Mouse (Mus musculus): ENCODE measurements around the gene Antxr1.

The Antxr1 gene

GRCm38 (mm10) chr6:87287251-87287650 lies 48.4 kb downstream of the Antxr1 start:
- DNase-seq = no peak

GRCm38 (mm10) chr6:87285365-87285749 lies 50.3 kb downstream of the Antxr1 start:
- DNase-seq = no peak

- no peak for DNase-seq
Measured at GRCm38 (mm10) chr6:87284716-87285364, 50.8 kb downstream of the Antxr1 start.

- DNase-seq = no peak
Measured at GRCm38 (mm10) chr6:87282346-87282781, 53.3 kb downstream of the Antxr1 start.

DNA sequence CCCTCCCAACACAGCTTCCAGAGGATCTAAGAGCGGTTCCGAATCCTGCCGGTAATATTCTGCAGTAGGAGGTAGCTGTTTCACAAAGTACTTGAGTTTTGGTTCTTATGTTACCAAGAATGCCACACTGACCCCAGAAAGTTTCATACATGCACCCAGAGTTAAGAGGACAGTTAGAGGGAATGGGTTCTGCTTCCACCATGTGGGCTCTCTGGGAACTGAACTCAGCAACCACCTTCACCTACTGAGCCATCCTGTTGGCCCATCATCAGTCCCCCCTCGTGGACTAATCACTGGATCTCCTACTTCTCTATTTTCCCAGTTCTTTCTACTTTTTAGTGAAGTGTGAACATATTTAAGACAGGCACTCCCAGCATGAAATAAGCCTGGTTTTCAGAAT lies 53.9 kb downstream of the Antxr1 start:
- no peak for DNase-seq

GRCm38 (mm10) chr6:87278151-87278550 lies 57.5 kb downstream of the Antxr1 start:
- no peak for DNase-seq

GRCm38 (mm10) chr6:87277527-87277926 lies 58.1 kb downstream of the Antxr1 start:
- no peak for DNase-seq

DNA sequence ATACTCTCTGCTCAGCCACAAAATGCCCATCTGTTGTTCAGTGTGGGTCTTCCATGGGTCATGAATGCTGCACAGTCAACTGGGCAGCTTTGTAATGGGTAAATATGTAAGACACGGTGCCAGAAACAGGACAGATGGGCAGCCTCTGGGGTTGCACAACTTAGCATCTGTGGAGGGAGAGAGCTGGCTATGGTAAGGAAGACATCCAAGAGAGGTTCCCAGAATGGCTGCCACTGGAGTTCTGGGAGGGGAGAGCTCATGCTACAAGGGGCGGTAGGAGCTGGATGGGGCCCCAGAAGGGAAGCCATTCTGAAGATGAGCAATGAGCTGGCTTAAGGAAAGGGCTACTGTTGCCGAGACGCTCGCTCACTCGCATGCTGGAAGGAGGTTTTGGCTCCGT lies 58.7 kb downstream of the Antxr1 start:
- DNase-seq = no peak

GRCm38 (mm10) chr6:87274779-87275178 lies 60.8 kb downstream of the Antxr1 start:
- peak; percentile 59 for DNase-seq

- no peak for DNase-seq
Measured at GRCm38 (mm10) chr6:87273791-87274190, 61.8 kb downstream of the Antxr1 start.

DNA sequence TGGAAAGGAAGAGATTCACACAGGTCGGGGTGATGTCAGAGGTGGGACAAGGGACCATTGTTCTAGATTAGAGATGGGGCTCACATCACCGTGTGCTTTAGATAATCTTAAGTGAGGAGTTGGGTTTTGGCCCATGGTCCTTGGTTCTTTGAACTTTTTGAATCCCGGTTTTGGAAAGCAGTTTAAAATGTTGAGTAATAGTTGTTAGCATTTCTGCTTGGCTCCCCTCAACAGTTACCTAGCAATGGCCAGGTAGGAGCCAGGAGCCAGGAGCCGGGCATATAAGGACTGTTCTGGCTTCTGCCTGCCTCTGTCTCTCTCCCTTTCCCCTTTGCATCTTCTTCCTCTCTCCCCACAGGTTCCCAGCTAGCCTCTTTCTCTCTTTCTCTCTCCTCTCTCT lies 62.5 kb downstream of the Antxr1 start:
- DNase-seq = no peak

GRCm38 (mm10) chr6:87272202-87272601 lies 63.4 kb downstream of the Antxr1 start:
- DNase-seq = no peak

DNA sequence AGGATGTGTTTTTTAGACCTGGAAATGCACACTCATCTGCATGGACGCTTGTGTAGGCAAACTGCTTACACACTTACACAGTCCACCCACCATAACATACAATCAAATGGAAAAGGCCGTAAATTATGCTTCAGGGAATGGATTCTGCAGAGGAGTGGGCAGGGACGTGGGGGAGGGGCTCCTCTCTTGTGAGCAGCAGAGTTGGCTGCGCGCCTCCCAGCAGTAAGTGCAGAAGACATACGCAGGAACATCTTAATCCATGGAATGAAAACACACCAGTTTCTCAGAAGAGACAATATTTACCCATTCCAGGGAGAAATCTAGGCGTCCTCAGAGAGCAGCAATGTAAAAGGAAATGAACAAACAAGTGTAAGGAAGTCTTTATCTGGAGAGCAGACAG lies 65.2 kb downstream of the Antxr1 start:
- DNase-seq = no peak

GRCm38 (mm10) chr6:87269950-87270349 lies 65.7 kb downstream of the Antxr1 start:
- no peak for DNase-seq

DNA sequence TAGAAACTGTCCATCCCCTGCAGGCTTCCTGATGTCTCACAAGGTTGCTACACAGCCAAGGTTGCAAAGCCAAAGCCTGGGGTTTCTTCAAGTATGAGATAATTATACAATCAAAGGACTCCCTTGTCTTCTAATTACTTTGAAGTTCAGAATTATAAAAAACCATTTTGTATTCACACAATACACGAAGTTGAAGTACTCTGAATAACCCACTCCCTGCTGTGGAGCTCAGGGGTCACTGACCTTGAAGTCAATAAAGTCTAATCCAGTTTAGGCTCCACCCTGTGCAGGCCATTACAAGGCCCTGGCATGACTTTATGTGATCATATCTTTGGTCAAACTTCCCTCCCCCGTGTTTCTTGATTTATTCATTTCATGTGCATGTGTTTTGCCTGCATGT lies 73.0 kb downstream of the Antxr1 start:
- DNase-seq = no peak

GRCm38 (mm10) chr6:87258976-87259375 lies 76.6 kb downstream of the Antxr1 start:
- DNase-seq = no peak

- no peak for DNase-seq
Measured at GRCm38 (mm10) chr6:87257981-87258775, 77.4 kb downstream of the Antxr1 start.

GRCm38 (mm10) chr6:87257471-87257870 lies 78.2 kb downstream of the Antxr1 start:
- DNase-seq = no peak

- DNase-seq = no peak
Measured at GRCm38 (mm10) chr6:87255668-87256067, 80.0 kb downstream of the Antxr1 start.

- no peak for DNase-seq
Measured at GRCm38 (mm10) chr6:87254756-87255155, 80.9 kb downstream of the Antxr1 start.

GRCm38 (mm10) chr6:87251716-87252115 lies 83.9 kb downstream of the Antxr1 start:
- DNase-seq = no peak

- DNase-seq = no peak
Measured at GRCm38 (mm10) chr6:87250701-87251100, 84.9 kb downstream of the Antxr1 start.

GRCm38 (mm10) chr6:87248226-87248834 lies 87.3 kb downstream of the Antxr1 start:
- DNase-seq = no peak
